Mouse (Mus musculus): ENCODE measurements around the gene Itga2b. TPM values are rescaled to one million over a fixed set of nuclear protein-coding genes. Genes with fewer than 3 reads are reported as not detected.

Gene Itga2b
- polyA plus RNA-seq, 1 experiment from 2014 or later, result 1.9 TPM

GRCm38 (mm10) chr11:102431018-102431645 lies 38.8 kb downstream of the Itga2b start:
- no peaks in the 10 kb centered on the region for H3K27me3 ChIP-seq
- ChIA-PET POLR2A (interaction anchor here (0.6 to 2.2 kb wide), 6 partner anchors 12 to 296 kb away, joined by 3 to 23 read pairs (median 4); partner anchors contain the start of genes Slc25a39 and Ubtf), CTCF (interaction anchor here (0.7 to 4.7 kb wide), 13 partner anchors 9 to 132 kb away, joined by 3 to 33 read pairs (median 4); partner anchors contain the start of genes Fam171a2 and Ubtf)
- TF ChIP-seq CTCF (IDR thresholded peaks at IDR 0.05), result no peak
- ATAC-seq (no peak), DNase-seq (ENCODE audit: low read depth, low spot score) (no peak)
- in situ Hi-C loops (cut with MboI; ENCODE audit: low pct_unique_long_range_greater_than_20kb), result no loop called here

GRCm38 (mm10) chr11:102430121-102431017 lies 39.6 kb downstream of the Itga2b start, which contains the start of gene Grn:
Gene Grn, plus strand, starts transcription at chr11:102430315.
- POLR2A ChIA-PET, result interaction anchor here (0.7 to 2.2 kb wide), 7 partner anchors 9 to 123 kb away, joined by 3 to 23 read pairs (median 3); partner anchors contain the start of gene Ubtf
- no peak for TF ChIP-seq CTCF (IDR thresholded peaks at IDR 0.05)
- in situ Hi-C loops (cut with MboI; ENCODE audit: low pct_unique_long_range_greater_than_20kb), result no loop called here
- H3K27me3 ChIP-seq, result no peaks in the 10 kb centered on the region
- peak; percentile 82 for ATAC-seq
- CTCF ChIA-PET, result interaction anchor here (0.7 to 4.7 kb wide), 13 partner anchors 9 to 131 kb away, joined by 3 to 33 read pairs (median 4); partner anchors contain the start of genes Fam171a2 and Ubtf
- peak; percentile 86 for DNase-seq (ENCODE audit: low read depth, low spot score)

GRCm38 (mm10) chr11:102429551-102429950 lies 40.4 kb downstream of the Itga2b start:
- ChIA-PET CTCF (interaction anchor here (1.4 to 4.7 kb wide), 2 partner anchors 17 to 18 kb away, joined by 3 to 33 read pairs; partner anchors contain the start of gene Fam171a2), POLR2A (interaction anchor here (0.9 to 2.2 kb wide), 3 partner anchors 16 to 111 kb away, joined by 3 to 23 read pairs (median 3); partner anchors contain the start of gene Ubtf)
- TF ChIP-seq CTCF (IDR thresholded peaks at IDR 0.05), result no peak
- no peak for DNase-seq (ENCODE audit: low read depth, low spot score)
- ATAC-seq, result no peak
- no peaks in the 10 kb centered on the region for H3K27me3 ChIP-seq
- in situ Hi-C loops (cut with MboI; ENCODE audit: low pct_unique_long_range_greater_than_20kb), result no loop called here

GRCm38 (mm10) chr11:102428981-102429540 lies 40.9 kb downstream of the Itga2b start:
- DNase-seq (ENCODE audit: low read depth, low spot score) (no peak), ATAC-seq (no peak)
- TF ChIP-seq CTCF (IDR thresholded peaks at IDR 0.05), result no peak
- no peaks in the 10 kb centered on the region for H3K27me3 ChIP-seq
- ChIA-PET POLR2A (interaction anchor here (0.9 to 2.2 kb wide), 2 partner anchors 17 to 110 kb away, joined by 3 to 23 read pairs; partner anchors contain the start of gene Ubtf), CTCF (interaction anchor here (4.7 kb wide), 1 partner anchor 16 kb away, joined by 33 read pairs; no protein-coding TSS in a partner anchor)
- in situ Hi-C loops (cut with MboI; ENCODE audit: low pct_unique_long_range_greater_than_20kb), result no loop called here

GRCm38 (mm10) chr11:102425555-102426316 lies 44.2 kb downstream of the Itga2b start:
- no peak for ATAC-seq

GRCm38 (mm10) chr11:102424666-102425065 lies 45.3 kb downstream of the Itga2b start:
- ChIA-PET POLR2A (interaction anchor here (1.2 kb wide), 1 partner anchor 21 kb away, joined by 6 read pairs; no protein-coding TSS in a partner anchor), CTCF (interaction anchor here (1.8 kb wide), 1 partner anchor 10 kb away, joined by 5 read pairs; no protein-coding TSS in a partner anchor)
- no peak for TF ChIP-seq CTCF (IDR thresholded peaks at IDR 0.05)
- ATAC-seq, result no peak
- no peaks in the 10 kb centered on the region for H3K27me3 ChIP-seq
- DNase-seq (ENCODE audit: low read depth, low spot score), result no peak
- in situ Hi-C loops (cut with MboI; ENCODE audit: low pct_unique_long_range_greater_than_20kb), result no loop called here

More at GRCm38 (mm10) chr11:102425555-102426316, 44.2 kb downstream of the Itga2b start:
- no peak for TF ChIP-seq CTCF (IDR thresholded peaks at IDR 0.05)
- in situ Hi-C loops (cut with MboI; ENCODE audit: low pct_unique_long_range_greater_than_20kb), result no loop called here
- H3K27me3 ChIP-seq, result no peaks in the 10 kb centered on the region
- CTCF ChIA-PET, result interaction anchor here (1.8 kb wide), 1 partner anchor 9 kb away, joined by 5 read pairs; no protein-coding TSS in a partner anchor
- no peak for DNase-seq (ENCODE audit: low read depth, low spot score)
- POLR2A ChIA-PET, result interaction anchor here (0.7 kb wide), 1 partner anchor 328 kb away, joined by 6 read pairs; no protein-coding TSS in a partner anchor

- in situ Hi-C loops (cut with MboI; ENCODE audit: low pct_unique_long_range_greater_than_20kb), result no loop called here
- ATAC-seq (no peak), DNase-seq (ENCODE audit: low read depth, low spot score) (no peak)
- H3K27me3 ChIP-seq, result peaks cover 3% of the 10 kb centered on the region
- no peak for TF ChIP-seq CTCF (IDR thresholded peaks at IDR 0.05)
- ChIA-PET CTCF (interaction anchor here (1.1 to 2.9 kb wide), 4 partner anchors 9 to 113 kb away, joined by 4 to 9 read pairs (median 8); no protein-coding TSS in a partner anchor), POLR2A (interaction anchor here (1.3 kb wide), 1 partner anchor 9 kb away, joined by 3 read pairs; the partner anchor contains the start of gene Grn)
These were observed 48.4 kb downstream of the Itga2b start for GRCm38 (mm10) chr11:102421559-102421958.

GRCm38 (mm10) chr11:102418887-102419286 lies 51.0 kb downstream of the Itga2b start:
- in situ Hi-C loops (cut with MboI; ENCODE audit: low pct_unique_long_range_greater_than_20kb), result loop anchor here (10.0 kb wide), 1 partner anchor 114 kb away; no protein-coding TSS in a partner anchor
- ChIA-PET CTCF (no interaction called here), POLR2A (no interaction called here)
- TF ChIP-seq CTCF (IDR thresholded peaks at IDR 0.05), result no peak
- ATAC-seq, result no peak
- H3K27me3 ChIP-seq, result peaks cover 3% of the 10 kb centered on the region
- no peak for DNase-seq (ENCODE audit: low read depth, low spot score)

GRCm38 (mm10) chr11:102417160-102417559 lies 52.8 kb downstream of the Itga2b start:
- H3K27me3 ChIP-seq, result peaks cover 3% of the 10 kb centered on the region
- POLR2A ChIA-PET, result interaction anchor here (0.8 to 1.2 kb wide), 2 partner anchors 100 to 232 kb away, joined by 3 read pairs; partner anchors contain the start of gene Lsm12
- ATAC-seq (no peak), DNase-seq (ENCODE audit: low read depth, low spot score) (no peak)
- CTCF ChIA-PET, result interaction anchor here (0.7 to 1.0 kb wide), 2 partner anchors 13 to 34 kb away, joined by 3 read pairs; no protein-coding TSS in a partner anchor
- in situ Hi-C loops (cut with MboI; ENCODE audit: low pct_unique_long_range_greater_than_20kb), result loop anchor here (10.0 kb wide), 1 partner anchor 112 kb away; no protein-coding TSS in a partner anchor
- no peak for TF ChIP-seq CTCF (IDR thresholded peaks at IDR 0.05)
